Mouse (Mus musculus): ENCODE data around the gene Tmtc4. TPM values are rescaled to one million over a fixed set of nuclear protein-coding genes. Genes with fewer than 3 reads are reported as not detected.

Tmtc4 gene
- polyA plus RNA-seq, 1 experiment from 2014 or later, result 15.3 TPM

GRCm38 (mm10) chr14:122978871-122979270, 5.0 kb downstream of the Tmtc4 start:
- H3K36me3 ChIP-seq (ENCODE audit: control insufficient read depth, insufficient read depth), result no peaks in the 10 kb centered on the region
- no peaks in the 10 kb centered on the region for H3K9me3 ChIP-seq (replicated peaks; ENCODE audit: control insufficient read depth, low read length)
- no peak for ATAC-seq (replicated peaks; ENCODE audit: extremely low read depth, insufficient read depth, low FRiP score)
- WGBS, result 89% methylated on average over 3 of the region's 3 CpGs
- no peak overlapping the region for H3K4me3 ChIP-seq (ENCODE audit: low read length)
- no peak overlapping the region for H3K9ac ChIP-seq (ENCODE audit: low read length)
- no peak overlapping the region for H3K4me2 ChIP-seq (ENCODE audit: low read depth, low read length)
- no peak overlapping the region for H3K27ac ChIP-seq (ENCODE audit: low read length)
- no peaks in the 10 kb centered on the region for H3K27me3 ChIP-seq (ENCODE audit: control insufficient read depth, insufficient read depth, low read length)
- peaks cover 11% of the 10 kb centered on the region for H3K4me1 ChIP-seq (ENCODE audit: control insufficient read depth, insufficient read depth, low read length)

DNA sequence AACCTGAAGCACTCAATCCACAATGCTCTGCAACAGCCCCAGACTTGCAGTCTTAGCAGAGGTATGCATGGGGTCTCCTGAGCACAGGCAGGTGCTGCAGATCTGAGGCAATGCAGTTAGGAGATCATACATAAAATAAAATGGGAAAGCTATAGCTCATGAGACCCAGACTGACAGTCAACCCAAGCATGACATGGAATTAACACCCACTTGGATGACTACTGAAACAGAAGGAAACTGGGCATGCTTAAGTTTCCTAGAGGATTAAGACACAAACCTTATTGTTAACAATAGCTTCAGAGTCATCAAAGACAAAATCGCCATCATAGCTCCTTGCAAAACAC, 6.1 kb downstream of the Tmtc4 start:
- no peak for ATAC-seq (replicated peaks; ENCODE audit: extremely low read depth, insufficient read depth, low FRiP score)
- WGBS, result 79% methylated on average over 1 of the region's 1 CpGs
- H3K27ac ChIP-seq (ENCODE audit: low read length), result no peak overlapping the region

GRCm38 (mm10) chr14:122977056-122977796, 6.6 kb downstream of the Tmtc4 start:
- ATAC-seq (replicated peaks; ENCODE audit: extremely low read depth, insufficient read depth, low FRiP score), result 0 out of 2 replicates have a peak, but pooled peaks have one; percentile 45
- Histone ChIP-seq H3K9me3 (replicated peaks; ENCODE audit: control insufficient read depth, low read length) (no peaks in the 10 kb centered on the region), H3K4me3 (ENCODE audit: low read length) (no peak overlapping the region), H3K27me3 (ENCODE audit: control insufficient read depth, insufficient read depth, low read length) (no peaks in the 10 kb centered on the region), H3K36me3 (ENCODE audit: control insufficient read depth, insufficient read depth) (no peaks in the 10 kb centered on the region), H3K4me1 (ENCODE audit: control insufficient read depth, insufficient read depth, low read length) (peaks cover 7% of the 10 kb centered on the region), H3K4me2 (ENCODE audit: low read depth, low read length) (no peak overlapping the region), H3K9ac (ENCODE audit: low read length) (no peak overlapping the region), H3K27ac (ENCODE audit: low read length) (no peak overlapping the region)
- WGBS, result 55% methylated on average over 9 of the region's 9 CpGs

More for the DNA sequence above, 6.1 kb downstream of the Tmtc4 start:
- Histone ChIP-seq H3K27me3 (ENCODE audit: control insufficient read depth, insufficient read depth, low read length) (no peaks in the 10 kb centered on the region), H3K4me1 (ENCODE audit: control insufficient read depth, insufficient read depth, low read length) (peaks cover 8% of the 10 kb centered on the region), H3K9me3 (replicated peaks; ENCODE audit: control insufficient read depth, low read length) (no peaks in the 10 kb centered on the region), H3K36me3 (ENCODE audit: control insufficient read depth, insufficient read depth) (no peaks in the 10 kb centered on the region), H3K4me2 (ENCODE audit: low read depth, low read length) (no peak overlapping the region), H3K4me3 (ENCODE audit: low read length) (no peak overlapping the region), H3K9ac (ENCODE audit: low read length) (no peak overlapping the region)

GRCm38 (mm10) chr14:122974854-122975570, 8.8 kb downstream of the Tmtc4 start:
- no peak for ATAC-seq (replicated peaks; ENCODE audit: extremely low read depth, insufficient read depth, low FRiP score)
- no peak overlapping the region for H3K27ac ChIP-seq (ENCODE audit: low read length)
- H3K9ac ChIP-seq (ENCODE audit: low read length), result no peak overlapping the region
- H3K4me3 ChIP-seq (ENCODE audit: low read length), result no peak overlapping the region
- H3K4me1 ChIP-seq (ENCODE audit: control insufficient read depth, insufficient read depth, low read length), result 0 out of 2 replicates have a peak, but pooled peaks cover 2% of the 10 kb centered on the region
- peaks cover 11% of the 10 kb centered on the region for H3K36me3 ChIP-seq (ENCODE audit: control insufficient read depth, insufficient read depth)
- H3K27me3 ChIP-seq (ENCODE audit: control insufficient read depth, insufficient read depth, low read length), result no peaks in the 10 kb centered on the region
- no peaks in the 10 kb centered on the region for H3K9me3 ChIP-seq (replicated peaks; ENCODE audit: control insufficient read depth, low read length)
- 81% methylated on average over 3 of the region's 3 CpGs for WGBS
- no peak overlapping the region for H3K4me2 ChIP-seq (ENCODE audit: low read depth, low read length)

GRCm38 (mm10) chr14:122973091-122973490, 10.7 kb downstream of the Tmtc4 start:
- ATAC-seq (replicated peaks; ENCODE audit: extremely low read depth, insufficient read depth, low FRiP score), result no peak
- 86% methylated on average over 2 of the region's 2 CpGs for WGBS
- H3K4me1 ChIP-seq (ENCODE audit: control insufficient read depth, insufficient read depth, low read length), result 0 out of 2 replicates have a peak, but pooled peaks cover 2% of the 10 kb centered on the region
- H3K9ac ChIP-seq (ENCODE audit: low read length), result no peak overlapping the region
- H3K36me3 ChIP-seq (ENCODE audit: control insufficient read depth, insufficient read depth), result peaks cover 11% of the 10 kb centered on the region
- H3K27me3 ChIP-seq (ENCODE audit: control insufficient read depth, insufficient read depth, low read length), result no peaks in the 10 kb centered on the region
- H3K4me2 ChIP-seq (ENCODE audit: low read depth, low read length), result no peak overlapping the region
- no peak overlapping the region for H3K4me3 ChIP-seq (ENCODE audit: low read length)
- no peak overlapping the region for H3K27ac ChIP-seq (ENCODE audit: low read length)
- H3K9me3 ChIP-seq (replicated peaks; ENCODE audit: control insufficient read depth, low read length), result no peaks in the 10 kb centered on the region

GRCm38 (mm10) chr14:122968049-122968448, 15.8 kb downstream of the Tmtc4 start:
- H3K27me3 ChIP-seq (ENCODE audit: control insufficient read depth, insufficient read depth, low read length), result no peaks in the 10 kb centered on the region
- no peak overlapping the region for H3K27ac ChIP-seq (ENCODE audit: low read length)
- H3K9ac ChIP-seq (ENCODE audit: low read length), result no peak overlapping the region
- H3K4me1 ChIP-seq (ENCODE audit: control insufficient read depth, insufficient read depth, low read length), result no peaks in the 10 kb centered on the region
- peaks cover 16% of the 10 kb centered on the region for H3K36me3 ChIP-seq (ENCODE audit: control insufficient read depth, insufficient read depth)
- H3K4me2 ChIP-seq (ENCODE audit: low read depth, low read length), result no peak overlapping the region
- no peak for ATAC-seq (replicated peaks; ENCODE audit: extremely low read depth, insufficient read depth, low FRiP score)
- WGBS, result 73% methylated on average over 2 of the region's 2 CpGs
- no peaks in the 10 kb centered on the region for H3K9me3 ChIP-seq (replicated peaks; ENCODE audit: control insufficient read depth, low read length)
- H3K4me3 ChIP-seq (ENCODE audit: low read length), result no peak overlapping the region

- no peak overlapping the region for H3K4me2 ChIP-seq (ENCODE audit: low read depth, low read length)
- H3K27me3 ChIP-seq (ENCODE audit: control insufficient read depth, insufficient read depth, low read length), result no peaks in the 10 kb centered on the region
- H3K4me3 ChIP-seq (ENCODE audit: low read length), result no peak overlapping the region
- WGBS, result 86% methylated on average over 8 of the region's 8 CpGs
- H3K36me3 ChIP-seq (ENCODE audit: control insufficient read depth, insufficient read depth), result peaks cover 2% of the 10 kb centered on the region; the same call in 1 of the 2 replicates
- no peak for ATAC-seq (replicated peaks; ENCODE audit: extremely low read depth, insufficient read depth, low FRiP score)
- H3K9ac ChIP-seq (ENCODE audit: low read length), result no peak overlapping the region
- H3K9me3 ChIP-seq (replicated peaks; ENCODE audit: control insufficient read depth, low read length), result no peaks in the 10 kb centered on the region
- no peaks in the 10 kb centered on the region for H3K4me1 ChIP-seq (ENCODE audit: control insufficient read depth, insufficient read depth, low read length)
- H3K27ac ChIP-seq (ENCODE audit: low read length), result no peak overlapping the region
Observed at GRCm38 (mm10) chr14:122957941-122958340, 25.9 kb downstream of the Tmtc4 start.

- Histone ChIP-seq H3K27me3 (ENCODE audit: control insufficient read depth, insufficient read depth, low read length) (no peaks in the 10 kb centered on the region), H3K9me3 (replicated peaks; ENCODE audit: control insufficient read depth, low read length) (no peaks in the 10 kb centered on the region), H3K4me3 (ENCODE audit: low read length) (no peak overlapping the region), H3K27ac (ENCODE audit: low read length) (no peak overlapping the region), H3K4me1 (ENCODE audit: control insufficient read depth, insufficient read depth, low read length) (no peaks in the 10 kb centered on the region), H3K36me3 (ENCODE audit: control insufficient read depth, insufficient read depth) (no peaks in the 10 kb centered on the region), H3K4me2 (ENCODE audit: low read depth, low read length) (no peak overlapping the region), H3K9ac (ENCODE audit: low read length) (no peak overlapping the region)
- 9% methylated on average over 1 of the region's 1 CpGs for WGBS
- peak; percentile 65; the same call in 1 of the 2 replicates for ATAC-seq (replicated peaks; ENCODE audit: extremely low read depth, insufficient read depth, low FRiP score)
Observed at GRCm38 (mm10) chr14:122953331-122953730, 30.5 kb downstream of the Tmtc4 start.

GRCm38 (mm10) chr14:122952556-122952955, 31.3 kb downstream of the Tmtc4 start:
- Histone ChIP-seq H3K9ac (ENCODE audit: low read length) (no peak overlapping the region), H3K4me2 (ENCODE audit: low read depth, low read length) (no peak overlapping the region), H3K4me1 (ENCODE audit: control insufficient read depth, insufficient read depth, low read length) (no peaks in the 10 kb centered on the region), H3K4me3 (ENCODE audit: low read length) (no peak overlapping the region), H3K27me3 (ENCODE audit: control insufficient read depth, insufficient read depth, low read length) (no peaks in the 10 kb centered on the region), H3K9me3 (replicated peaks; ENCODE audit: control insufficient read depth, low read length) (no peaks in the 10 kb centered on the region), H3K27ac (ENCODE audit: low read length) (no peak overlapping the region), H3K36me3 (ENCODE audit: control insufficient read depth, insufficient read depth) (no peaks in the 10 kb centered on the region; the same call in 1 of the 2 replicates)
- 90% methylated on average over 1 of the region's 1 CpGs for WGBS
- no peak for ATAC-seq (replicated peaks; ENCODE audit: extremely low read depth, insufficient read depth, low FRiP score)

All from heart, embryonic 16.5 days (tissue).